8 mouse cellular contexts compared by ENCODE assay signal in the genomic region with DNA sequence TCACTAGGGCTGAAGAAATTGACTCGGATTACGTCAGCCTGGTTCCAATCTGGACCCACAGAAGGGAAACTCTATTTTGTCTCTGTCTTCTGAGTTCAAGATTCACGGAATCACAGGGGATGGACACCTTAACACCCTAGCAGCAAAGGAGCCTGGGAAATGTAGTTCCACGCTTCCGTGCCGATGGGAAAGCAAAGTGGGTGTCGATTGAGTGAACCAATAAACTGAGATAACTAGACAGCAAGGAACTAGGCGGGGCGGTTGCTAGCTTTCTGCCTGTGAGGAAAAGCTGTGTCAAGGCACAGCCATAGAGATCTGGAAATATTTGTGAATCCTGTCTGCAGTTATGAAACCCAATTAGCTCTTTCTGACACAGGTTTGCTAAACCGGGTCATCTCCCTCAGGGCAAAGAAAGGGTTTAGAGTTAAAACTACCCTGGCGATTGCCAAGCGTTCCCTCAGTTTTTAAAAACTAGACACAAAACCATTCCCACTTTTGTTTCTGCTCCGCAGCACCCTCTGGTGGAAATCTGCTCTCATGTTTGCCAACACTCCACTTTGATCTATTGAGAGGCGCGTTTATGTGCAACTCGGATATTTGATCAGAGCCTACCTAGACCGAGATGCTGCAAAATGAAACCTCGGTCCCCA. TPM values are rescaled to one million over a fixed set of nuclear protein-coding genes. Genes with fewer than 3 reads are reported as not detected.
DNase-seq lines count a peak whose midpoint lies in the region; ATAC-seq and TF ChIP-seq lines count a peak whose summit lies in the region.

No protein-coding gene starts in this region.

- H3K4me3 ChIP-seq in CH12.LX (replicated peaks in 1 of 3; ENCODE audit: low read depth in 2 of 3, low read length in 2 of 3, poor library complexity in 1 of 3) = peak overlapping the region; percentile 21 to 41 (median 36)
- peak overlapping the region; percentile 13 for H3K4me3 ChIP-seq in forebrain, embryonic 11.5 days (ENCODE audit: low read depth, low read length)
- H3K4me3 ChIP-seq in heart, embryonic 16.5 days (ENCODE audit: low read length) = peak overlapping the region; percentile 60
- peak overlapping the region; percentile 44 for H3K4me3 ChIP-seq in liver, embryonic 15.5 days (replicated peaks)
- H3K4me3 ChIP-seq in neural tube, embryonic 12.5 days = peak overlapping the region; percentile 29

- ATAC-seq in forebrain, embryonic 11.5 days (replicated peaks; ENCODE audit: low FRiP score) = peak; percentile 80
- ATAC-seq in heart, embryonic 16.5 days (replicated peaks; ENCODE audit: extremely low read depth, insufficient read depth, low FRiP score) = peak; percentile 60
- ATAC-seq in liver, embryonic 15.5 days (ENCODE audit: insufficient read depth) = peak; percentile 79
- ATAC-seq in neural tube, embryonic 12.5 days (ENCODE audit: low FRiP score, low read depth) = peak; percentile 50; the same call in 1 of the 2 replicates

- H3K27ac ChIP-seq in CH12.LX (ENCODE audit: insufficient read depth, low read depth) = 0 out of 2 replicates have a peak overlapping the region, but pooled peaks have one; percentile 29
- no peak overlapping the region for H3K27ac ChIP-seq in forebrain, embryonic 11.5 days (ENCODE audit: low read depth, low read length)
- peak overlapping the region; percentile 83 for H3K27ac ChIP-seq in heart, embryonic 16.5 days (ENCODE audit: low read length)
- peak overlapping the region; percentile 63 for H3K27ac ChIP-seq in liver, embryonic 15.5 days (replicated peaks)
- H3K27ac ChIP-seq in neural tube, embryonic 12.5 days = no peak overlapping the region

- peaks cover 0 to 38% of the 10 kb centered on the region in 2 experiments; a peak in 2 of 4 replicates for H3K4me1 ChIP-seq in CH12.LX (ENCODE audit: control insufficient read depth in 1 of 2, insufficient read depth in 2 of 2)
- no peaks in the 10 kb centered on the region for H3K4me1 ChIP-seq in forebrain, embryonic 11.5 days (replicated peaks; ENCODE audit: control insufficient read depth, insufficient read depth, low read length)
- peaks cover 15% of the 10 kb centered on the region; the same call in 1 of the 2 replicates for H3K4me1 ChIP-seq in heart, embryonic 16.5 days (ENCODE audit: control insufficient read depth, insufficient read depth, low read length)
- peaks cover 19% of the 10 kb centered on the region; the same call in 1 of the 2 replicates for H3K4me1 ChIP-seq in liver, embryonic 15.5 days (replicated peaks)
- H3K4me1 ChIP-seq in neural tube, embryonic 12.5 days = no peaks in the 10 kb centered on the region

- in situ Hi-C loops in CH12.LX (cut with MboI; ENCODE audit: low pct_ligation_motif_present, low pct_unique_long_range_greater_than_20kb, low sequenced_read_pairs) = no loop called here

- no peaks in the 10 kb centered on the region for H3K36me3 ChIP-seq in CH12.LX (replicated peaks in 1 of 2; ENCODE audit: control insufficient read depth in 1 of 2, insufficient read depth in 1 of 2, low read length in 1 of 2)
- H3K36me3 ChIP-seq in forebrain, embryonic 11.5 days (ENCODE audit: control insufficient read depth, insufficient read depth, low read length) = no peaks in the 10 kb centered on the region
- no peaks in the 10 kb centered on the region for H3K36me3 ChIP-seq in heart, embryonic 16.5 days (ENCODE audit: control insufficient read depth, insufficient read depth)
- H3K36me3 ChIP-seq in liver, embryonic 15.5 days (replicated peaks) = no peaks in the 10 kb centered on the region
- H3K36me3 ChIP-seq in neural tube, embryonic 12.5 days = no peaks in the 10 kb centered on the region

- peak; percentile 67 to 78 for TF ChIP-seq CTCF in CH12.LX (conservative IDR thresholded peaks at IDR 0.05 in 1 of 2, IDR thresholded peaks at IDR 0.05 in 1 of 2; ENCODE audit: low read depth in 2 of 2, low read length in 2 of 2)

- peak overlapping the region; percentile 61 for H3K9ac ChIP-seq in CH12.LX (ENCODE audit: insufficient read depth, low read depth)
- no peak overlapping the region for H3K9ac ChIP-seq in forebrain, embryonic 11.5 days (ENCODE audit: low read length)
- H3K9ac ChIP-seq in heart, embryonic 16.5 days (ENCODE audit: low read length) = peak overlapping the region; percentile 74
- H3K9ac ChIP-seq in liver, embryonic 15.5 days = no peak overlapping the region
- no peak overlapping the region for H3K9ac ChIP-seq in neural tube, embryonic 12.5 days

- TF ChIP-seq RAD21 in CH12.LX (IDR thresholded peaks at IDR 0.05; ENCODE audit: low read depth, low read length) = peak; percentile 41

- H3K4me2 ChIP-seq in CH12.LX (ENCODE audit: insufficient read depth, low read depth, poor library complexity, severe bottlenecking) = peak overlapping the region; percentile 44
- H3K4me2 ChIP-seq in forebrain, embryonic 11.5 days (ENCODE audit: low read depth, low read length, severe bottlenecking) = peak overlapping the region; percentile 46
- H3K4me2 ChIP-seq in heart, embryonic 16.5 days (ENCODE audit: low read depth, low read length) = peak overlapping the region; percentile 84
- H3K4me2 ChIP-seq in liver, embryonic 15.5 days = peak overlapping the region; percentile 68
- peak overlapping the region; percentile 63 for H3K4me2 ChIP-seq in neural tube, embryonic 12.5 days (replicated peaks)

- H3K27me3 ChIP-seq in CH12.LX (replicated peaks) = no peaks in the 10 kb centered on the region
- H3K27me3 ChIP-seq in forebrain, embryonic 11.5 days (ENCODE audit: control insufficient read depth, insufficient read depth, low read length) = no peaks in the 10 kb centered on the region
- H3K27me3 ChIP-seq in heart, embryonic 16.5 days (ENCODE audit: control insufficient read depth, insufficient read depth, low read length) = no peaks in the 10 kb centered on the region
- H3K27me3 ChIP-seq in liver, embryonic 15.5 days = no peaks in the 10 kb centered on the region
- H3K27me3 ChIP-seq in neural tube, embryonic 12.5 days (replicated peaks) = no peaks in the 10 kb centered on the region

- no peaks in the 10 kb centered on the region for H3K79me2 ChIP-seq in CH12.LX (replicated peaks; ENCODE audit: control insufficient read depth, extremely low read depth, insufficient read depth, poor library complexity, severe bottlenecking)

- WGBS in forebrain, embryonic 11.5 days = 21% methylated on average over 18 of the region's 18 CpGs
- 6% methylated on average over 18 of the region's 18 CpGs for WGBS in heart, embryonic 16.5 days
- WGBS in liver, embryonic 15.5 days (ENCODE audit: insufficient replicate concordance) = 6% methylated on average over 18 of the region's 18 CpGs
- 20% methylated on average over 18 of the region's 18 CpGs for WGBS in neural tube, embryonic 12.5 days

- no peaks in the 10 kb centered on the region for H3K9me3 ChIP-seq in CH12.LX (replicated peaks; ENCODE audit: low read length)
- no peaks in the 10 kb centered on the region for H3K9me3 ChIP-seq in forebrain, embryonic 11.5 days (ENCODE audit: control insufficient read depth, low read length)
- H3K9me3 ChIP-seq in heart, embryonic 16.5 days (replicated peaks; ENCODE audit: control insufficient read depth, low read length) = no peaks in the 10 kb centered on the region
- no peaks in the 10 kb centered on the region for H3K9me3 ChIP-seq in liver, embryonic 15.5 days (replicated peaks)
- 0 out of 2 replicates have a peak, but pooled peaks cover 2% of the 10 kb centered on the region for H3K9me3 ChIP-seq in neural tube, embryonic 12.5 days

- TF ChIP-seq EP300 in CH12.LX (IDR thresholded peaks at IDR 0.05; ENCODE audit: low read length) = no peak; the same call in 1 of the 2 replicates

- DNase-seq in CH12.LX (ENCODE audit: extremely low read depth) = peak; percentile 89
- DNase-seq in c-Kit-positive CD71-positive TER-119-negative erythroid progenitor cells, embryonic 14.5 days (ENCODE audit: low read depth) = peak; percentile 76
- DNase-seq in forebrain, embryonic 11.5 days (ENCODE audit: low spot score) = peak; percentile 82
- peak; percentile 93 to 94 for DNase-seq in kidney, postnatal 36 days
- DNase-seq in telencephalon, adult 2 months (ENCODE audit: low read depth, low spot score) = peak; percentile 88

- TF ChIP-seq POLR2A in CH12.LX (IDR thresholded peaks at IDR 0.05; ENCODE audit: low read depth, low read length) = no peak

- dilution Hi-C loops in CH12.LX (cut with MboI; ENCODE audit: extremely low pct_ligation_motif_present, extremely low pct_unique_long_range_greater_than_20kb, low sequenced_read_pairs) = no loop called here

TF ChIP-seq in CH12.LX, 34 proteins besides CTCF, POLR2A, EP300 and RAD21 (continues in another document):
- TF ChIP-seq ZKSCAN1 (IDR thresholded peaks at IDR 0.05; ENCODE audit: borderline replicate concordance, low read depth, low read length) (no peak), MAX (IDR thresholded peaks at IDR 0.05; ENCODE audit: low read length) (peak; percentile 54; the same call in 1 of the 2 replicates), USF1 (IDR thresholded peaks at IDR 0.05; ENCODE audit: low read depth, low read length) (no peak), JUN (IDR thresholded peaks at IDR 0.05; ENCODE audit: insufficient read depth, low read depth, low read length) (no peak), NRF1 (IDR thresholded peaks at IDR 0.05; ENCODE audit: low read depth, low read length) (peak; percentile 27; the same call in 1 of the 2 replicates), GABPA (IDR thresholded peaks at IDR 0.05; ENCODE audit: insufficient replicate concordance, low read depth, low read length) (peak; percentile 27; the same call in 1 of the 2 replicates), USF2 (conservative IDR thresholded peaks at IDR 0.05; ENCODE audit: low read depth, low read length) (no peak), ZC3H11A (IDR thresholded peaks at IDR 0.05; ENCODE audit: low read depth, low read length) (no peak)

RNA-seq across cellular contexts. Expression of gene Hexb, which starts 7.0 kb away (rescaled TPM):
- 26.2 and 31.0 TPM in 2 replicates for total RNA-seq in CH12.LX (2012; rRNA removed)
- total RNA-seq in CH12.LX (2014; rRNA removed) = 75.7 and 80.9 TPM in 2 replicates
- polyA plus RNA-seq in CH12.LX (2012; ENCODE audit: insufficient read length, low read depth) = 36.8 and 37.9 TPM in 2 replicates
- 20.3 and 22.2 TPM in 2 replicates for polyA plus RNA-seq in forebrain, embryonic 11.5 days (2014; fragmentation: Nextera tagmentation; extraction: Ambion mirVana)
- polyA plus RNA-seq in heart, embryonic 16.5 days (2015; fragmentation: Nextera tagmentation; extraction: Ambion mirVana) = 37.0 and 46.5 TPM in 2 replicates
- 26.0 and 28.3 TPM in 2 replicates for polyA plus RNA-seq in liver, embryonic 15.5 days (2015; fragmentation: Nextera tagmentation; extraction: Ambion mirVana)
- polyA plus RNA-seq in neural tube, embryonic 12.5 days (2016; fragmentation: Nextera tagmentation; extraction: Ambion mirVana) = 29.2 and 30.1 TPM in 2 replicates

RNA-seq across cellular contexts. Expression of gene Enc1, which starts 35.7 kb away (rescaled TPM):
- total RNA-seq in CH12.LX (2012; rRNA removed) (3.7 and 3.9 TPM in 2 replicates), CH12.LX (2014; rRNA removed) (5.5 and 6.4 TPM in 2 replicates)
- polyA plus RNA-seq in CH12.LX (2012; ENCODE audit: insufficient read length, low read depth) = 6.1 and 7.0 TPM in 2 replicates
- 17.9 and 20.8 TPM in 2 replicates for polyA plus RNA-seq in forebrain, embryonic 11.5 days (2014; fragmentation: Nextera tagmentation; extraction: Ambion mirVana)
- polyA plus RNA-seq in heart, embryonic 16.5 days (2015; fragmentation: Nextera tagmentation; extraction: Ambion mirVana) = 4.7 and 4.9 TPM in 2 replicates
- 0.55 and 0.67 TPM in 2 replicates for polyA plus RNA-seq in liver, embryonic 15.5 days (2015; fragmentation: Nextera tagmentation; extraction: Ambion mirVana)
- polyA plus RNA-seq in neural tube, embryonic 12.5 days (2016; fragmentation: Nextera tagmentation; extraction: Ambion mirVana) = 28.8 and 35.3 TPM in 2 replicates

Comparison
In these comparisons a context has a peak if more than half of its experiments do, and no peak if none do; other contexts are left out.
1. H3K27ac ChIP-seq: peak in CH12.LX (single experiment), heart, embryonic 16.5 days (single experiment) and liver, embryonic 15.5 days (single experiment); none in forebrain, embryonic 11.5 days (single experiment) and neural tube, embryonic 12.5 days (single experiment).
2. H3K9ac ChIP-seq: peak in CH12.LX (single experiment) and heart, embryonic 16.5 days (single experiment); none in forebrain, embryonic 11.5 days (single experiment), liver, embryonic 15.5 days (single experiment) and neural tube, embryonic 12.5 days (single experiment).
3. Peak in every context shown above with its lines, with median percentiles within 50 percentile points of each other: DNase-seq, H3K4me2 ChIP-seq, H3K4me3 ChIP-seq and ATAC-seq.